Mouse (Mus musculus) lung, adult 18-20 months (tissue): ENCODE measurements at regions not wholly inside any gene's neighbourhood (a gene's known extent, or its start where the extent isn't known, plus 50 kb on each side); places are given as distances from the start of the nearest gene placed in this dataset.
A peak's percentile ranks its signal among the peaks of the same experiment; 100 is the strongest.

Experiments used
- DNase-seq, 2 experiments: peaks; one replicate each; pipeline ENCODE4 v3.0.0; 2022; ENCODE audit warnings: mixed read lengths in 2 of 2

DNA sequence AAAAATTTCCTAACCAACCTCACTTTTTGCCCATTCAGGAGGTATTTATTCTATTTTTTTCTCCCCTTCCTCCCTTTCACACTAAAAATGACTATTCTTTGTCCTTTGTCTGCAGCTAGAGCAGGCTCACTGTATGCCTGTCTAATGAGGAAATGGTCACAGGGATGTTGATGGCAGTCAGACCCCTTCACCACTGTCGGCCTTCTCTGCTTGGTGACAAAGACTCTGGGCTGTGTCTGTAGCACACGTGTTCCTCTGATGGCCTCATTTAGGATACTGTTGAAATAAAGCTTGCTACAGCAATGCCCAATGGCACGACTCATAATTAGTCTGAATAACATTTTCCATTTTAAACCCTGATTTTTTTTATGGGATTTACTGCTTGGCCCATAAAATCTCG is 178.6 kb upstream of the Prickle1 start:
- no peak for DNase-seq

DNA sequence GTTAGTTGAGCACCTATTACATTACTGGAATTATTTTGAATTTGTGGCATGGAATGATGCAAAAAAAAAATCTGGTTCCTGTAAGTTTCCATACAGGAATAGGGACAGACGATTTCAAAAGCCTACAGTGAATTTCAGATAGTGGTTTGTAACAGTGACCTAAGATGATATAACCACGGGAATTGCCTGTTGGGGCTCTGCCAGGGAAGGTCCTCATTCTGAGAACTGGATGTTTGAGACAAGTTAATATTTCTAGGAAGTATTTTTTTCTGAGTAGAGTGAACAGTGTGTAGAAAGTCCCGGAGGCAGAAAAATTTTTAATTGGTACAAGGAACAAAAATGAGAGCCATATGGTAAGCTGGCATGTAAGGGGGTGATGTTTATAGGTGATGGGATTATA is 171.3 kb upstream of the Prickle1 start:
- DNase-seq = no peak

DNA sequence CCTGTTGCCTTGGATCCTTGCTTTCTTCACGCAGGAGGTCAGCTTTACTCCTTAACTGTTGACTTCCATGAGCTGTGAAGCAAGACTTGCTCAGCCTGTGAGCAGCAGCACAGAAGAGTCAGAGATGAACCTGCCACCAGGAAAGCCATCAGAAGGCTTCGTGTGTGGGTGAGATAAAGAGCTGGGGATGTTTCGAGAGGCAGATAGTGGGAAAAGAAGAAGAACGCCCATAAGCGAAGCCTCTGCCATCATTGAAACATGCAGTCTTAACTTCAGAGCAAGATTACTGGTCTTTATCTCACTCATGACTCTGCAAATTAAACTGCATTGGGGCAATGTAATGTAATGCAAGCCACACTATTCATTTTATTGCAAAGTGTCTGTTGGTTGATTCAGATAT is 167.4 kb upstream of the Prickle1 start:
- DNase-seq = no peak

DNA sequence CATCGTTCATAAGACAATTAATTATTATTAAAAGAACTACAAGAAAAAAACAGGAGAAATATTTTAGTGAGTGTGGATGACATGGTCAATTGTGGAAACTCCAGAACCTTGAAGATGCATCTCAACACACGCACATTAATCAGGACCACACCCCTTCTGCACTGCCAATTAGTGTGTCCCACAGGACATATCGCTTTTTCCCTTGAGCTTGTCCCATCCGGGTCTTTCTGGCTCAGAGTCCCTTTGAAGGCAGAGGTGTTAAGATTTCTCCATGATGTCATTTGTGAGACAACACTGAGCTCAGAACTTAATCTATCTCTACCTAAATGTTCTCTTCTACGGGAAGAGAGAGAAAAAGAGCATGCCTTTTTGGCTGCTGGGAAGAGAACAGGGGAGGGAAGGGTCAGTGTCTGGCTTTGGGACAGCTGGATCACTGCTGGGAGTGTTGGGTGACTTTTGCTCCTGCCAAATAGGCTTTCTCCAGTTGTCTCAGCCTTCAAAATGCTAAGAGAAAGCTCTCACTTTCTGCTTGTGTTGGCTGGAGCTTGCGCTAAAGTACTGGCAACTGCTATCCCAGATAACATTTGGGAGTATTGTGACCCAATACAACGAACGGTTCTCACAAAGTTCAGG is 162.6 kb upstream of the Prickle1 start:
- peak; percentile 16 to 17 for DNase-seq

DNA sequence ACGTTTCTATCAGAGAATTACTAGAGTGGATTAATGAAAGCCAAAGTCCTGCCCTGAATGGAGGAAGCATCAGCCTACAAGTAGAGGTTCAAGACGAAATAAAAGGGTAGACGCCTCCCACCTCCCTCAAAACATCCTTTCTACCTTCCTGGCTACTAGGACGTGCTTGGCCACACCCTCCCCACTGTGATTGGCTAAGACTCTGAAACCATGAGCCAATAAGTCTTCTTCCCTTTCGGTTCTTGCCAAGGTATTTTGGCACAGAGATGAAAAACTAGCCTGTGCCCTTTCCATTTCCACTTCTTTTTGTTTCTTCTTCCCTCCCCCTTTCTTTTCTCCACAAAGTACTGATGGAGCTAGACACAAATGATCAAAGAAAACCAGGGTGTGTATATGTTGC is 160.3 kb upstream of the Prickle1 start:
- no peak for DNase-seq

DNA sequence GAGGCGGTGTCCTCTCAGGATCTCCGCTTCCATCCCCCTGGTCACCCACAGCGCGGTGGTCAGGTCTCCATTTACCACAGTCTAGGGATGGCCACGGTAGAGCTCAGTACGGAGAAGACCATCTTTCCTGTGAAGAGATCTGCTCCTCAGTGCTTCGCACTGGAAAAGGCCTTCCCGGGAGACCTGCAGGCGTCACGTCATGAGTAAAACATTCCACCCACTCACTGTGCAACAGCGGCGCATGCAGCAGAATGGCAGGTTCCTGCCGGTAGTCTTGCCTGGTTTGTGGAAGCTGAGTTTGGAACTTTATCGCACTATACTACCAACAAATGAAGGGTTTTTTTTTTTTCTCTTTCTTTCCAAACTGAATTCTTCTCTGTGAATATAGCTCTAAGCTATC is 156.1 kb upstream of the Prickle1 start:
- DNase-seq = no peak

DNA sequence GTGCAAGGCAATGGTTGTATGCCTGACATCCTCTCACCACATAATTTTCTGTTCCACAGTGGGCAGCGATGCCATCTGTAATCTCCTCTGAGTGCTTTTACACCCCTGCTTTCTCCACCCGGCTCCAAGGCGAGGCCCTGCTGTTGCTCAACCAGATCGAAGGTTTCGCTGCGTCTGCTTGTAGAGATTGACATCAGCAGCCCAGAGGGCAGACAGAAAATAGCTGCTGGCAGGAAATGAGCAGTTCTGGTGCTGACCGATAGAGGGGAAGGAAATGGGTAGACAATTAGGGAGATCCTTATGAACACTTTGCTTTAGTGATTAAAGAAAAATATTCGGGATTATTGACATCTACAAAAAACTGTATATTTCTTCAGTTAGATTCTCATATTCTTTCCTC is 155.3 kb upstream of the Prickle1 start:
- peak; percentile 14 to 37 for DNase-seq

DNA sequence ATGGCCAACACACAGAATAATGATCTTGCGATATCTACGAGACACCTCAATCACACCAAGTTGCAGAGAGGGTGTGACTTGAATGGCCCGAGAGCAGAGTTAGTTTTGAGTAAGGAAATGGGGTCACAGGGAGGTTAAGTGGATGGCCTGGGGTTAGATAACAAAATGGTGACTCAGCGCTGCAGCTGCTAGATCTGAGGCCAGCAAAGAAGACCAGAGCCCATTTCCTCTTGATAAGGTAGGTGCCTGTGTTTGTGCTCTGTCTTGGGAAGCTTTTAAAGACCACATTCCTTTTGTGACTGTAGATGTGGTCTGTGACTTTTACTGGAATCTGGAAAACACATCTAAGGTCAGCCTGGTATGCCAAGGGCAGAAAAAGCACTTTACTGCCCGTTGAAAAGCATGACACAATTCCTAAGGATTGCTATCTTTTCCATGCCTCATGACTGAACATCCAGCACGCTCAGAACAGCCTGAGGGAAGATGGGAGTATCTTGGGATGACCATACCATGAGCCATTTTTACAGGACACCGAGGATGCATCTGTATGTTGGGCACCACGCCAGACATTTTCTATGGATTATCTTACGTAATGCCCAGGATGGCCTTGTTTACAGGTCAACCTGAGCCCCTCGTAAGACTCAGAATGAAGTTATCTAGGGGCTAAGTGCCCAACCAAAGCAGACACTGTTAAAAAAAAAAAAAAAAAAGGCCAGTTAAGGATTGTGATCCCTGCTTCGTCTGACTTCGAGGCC is 148.7 kb upstream of the Prickle1 start:
- DNase-seq = no peak

DNA sequence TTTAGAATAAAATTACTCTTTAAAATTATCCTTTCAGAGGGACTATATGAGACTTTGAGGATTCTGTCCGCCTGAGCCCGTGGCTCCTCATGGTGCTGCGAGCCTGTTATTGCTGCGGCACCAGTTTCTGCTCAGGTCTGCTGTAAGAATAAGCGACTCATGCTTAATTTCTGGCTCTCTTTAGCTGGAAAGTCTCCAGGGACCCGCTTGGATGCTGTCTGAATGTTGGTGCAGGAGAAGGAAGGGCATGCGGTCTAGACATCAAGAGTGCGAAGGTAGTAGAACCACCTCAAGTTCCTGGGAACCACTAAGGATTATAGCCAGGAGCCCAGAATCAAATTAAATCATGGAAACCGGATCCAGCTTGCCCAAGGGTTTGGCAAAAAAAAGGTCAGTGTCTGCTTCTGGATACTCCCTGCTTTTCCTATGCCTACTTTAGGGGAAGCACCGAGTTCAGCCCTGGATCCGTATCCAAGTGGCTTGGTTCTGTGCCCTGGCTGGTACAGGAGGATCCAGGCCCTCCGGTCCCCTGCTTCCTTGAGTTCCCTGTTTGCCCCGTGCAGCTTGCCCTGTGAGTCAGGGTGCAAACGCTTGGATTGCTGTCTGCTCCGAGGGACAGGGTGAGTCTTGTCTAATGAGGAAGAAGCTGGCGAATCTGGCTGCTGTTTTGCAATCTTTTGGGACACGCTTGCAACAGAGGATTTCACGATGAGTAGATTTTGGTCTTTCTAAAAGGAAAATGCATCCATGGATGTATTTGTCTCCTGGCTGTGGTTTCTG is 138.2 kb upstream of the Prickle1 start:
- DNase-seq = peak; percentile 40 to 49

DNA sequence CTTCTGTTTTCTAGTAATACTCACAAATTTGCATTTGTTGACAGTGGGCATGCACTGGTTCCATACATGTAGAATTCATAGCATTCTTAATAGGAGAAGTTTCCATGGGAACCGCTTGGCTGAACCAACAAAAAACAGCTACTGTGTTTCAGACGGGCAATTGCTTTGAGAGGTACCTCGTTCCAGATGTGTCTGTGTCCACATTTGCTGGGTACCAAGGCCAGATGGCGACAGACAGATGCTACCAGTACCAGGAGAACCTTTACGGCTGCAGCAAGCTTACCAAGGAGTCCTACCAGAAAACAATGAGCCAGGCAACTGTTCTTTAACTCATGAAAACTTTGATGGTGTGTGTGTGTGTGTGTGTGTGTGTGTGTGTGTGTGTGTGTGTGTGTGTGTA is 137.1 kb upstream of the Prickle1 start:
- DNase-seq = no peak

DNA sequence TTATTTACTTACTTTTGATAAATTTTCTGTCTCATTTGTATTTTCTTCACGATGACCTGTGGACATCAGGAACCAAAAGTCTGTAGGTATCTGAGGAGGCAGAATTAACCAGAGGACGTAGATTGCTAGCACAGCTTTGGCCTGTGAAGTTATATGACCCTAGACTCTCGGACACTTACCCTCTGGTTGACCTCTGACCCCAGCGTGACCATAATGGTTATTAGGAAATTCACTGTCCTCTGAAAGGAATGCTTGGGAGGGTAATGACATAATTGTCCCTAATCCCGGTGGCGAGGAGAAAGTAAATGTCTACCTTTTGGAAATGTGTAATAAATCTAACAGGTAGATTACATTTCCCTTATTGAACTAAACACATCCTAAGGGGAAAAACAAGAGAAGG is 135.5 kb upstream of the Prickle1 start:
- DNase-seq = no peak

DNA sequence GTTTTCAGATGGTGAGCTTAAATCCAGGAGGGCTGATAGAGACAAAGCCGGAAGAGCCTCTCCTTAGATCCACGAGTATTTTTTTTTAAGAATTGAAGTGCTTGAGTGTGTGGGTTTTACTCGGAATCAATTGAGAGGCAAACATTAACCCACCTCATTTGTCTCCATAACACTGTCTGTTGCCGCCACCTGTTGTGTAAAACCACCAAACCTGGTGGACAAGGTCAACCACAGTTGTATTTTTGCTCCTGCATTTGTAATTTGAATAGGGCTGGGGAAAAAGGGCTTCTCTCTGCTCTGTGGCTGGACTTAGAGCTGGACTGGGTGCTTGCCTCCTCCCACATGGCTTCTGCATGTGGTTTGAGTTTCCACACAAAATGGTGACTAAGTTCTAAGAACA is 119.8 kb upstream of the Prickle1 start:
- DNase-seq = no peak

DNA sequence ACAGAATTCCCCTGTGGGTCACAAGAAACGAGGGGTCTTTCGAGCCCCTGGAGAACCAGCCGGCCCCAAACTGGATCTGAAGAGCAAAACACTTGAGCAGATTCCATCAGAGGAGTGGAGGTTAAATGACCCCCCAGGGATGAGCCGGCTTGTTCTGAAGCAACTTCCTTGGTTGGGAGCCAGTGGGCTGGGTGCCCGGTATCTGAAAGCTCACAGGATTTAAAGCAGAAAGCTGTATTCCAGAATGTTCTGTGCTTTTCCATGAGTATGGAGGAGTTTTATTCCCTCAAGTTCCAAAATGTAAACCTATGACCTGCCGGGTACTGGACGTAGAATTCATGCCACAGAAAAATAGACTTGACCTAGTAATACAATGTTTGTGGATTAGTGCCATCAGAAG is 117.7 kb upstream of the Prickle1 start:
- DNase-seq = peak; percentile 60 to 67

DNA sequence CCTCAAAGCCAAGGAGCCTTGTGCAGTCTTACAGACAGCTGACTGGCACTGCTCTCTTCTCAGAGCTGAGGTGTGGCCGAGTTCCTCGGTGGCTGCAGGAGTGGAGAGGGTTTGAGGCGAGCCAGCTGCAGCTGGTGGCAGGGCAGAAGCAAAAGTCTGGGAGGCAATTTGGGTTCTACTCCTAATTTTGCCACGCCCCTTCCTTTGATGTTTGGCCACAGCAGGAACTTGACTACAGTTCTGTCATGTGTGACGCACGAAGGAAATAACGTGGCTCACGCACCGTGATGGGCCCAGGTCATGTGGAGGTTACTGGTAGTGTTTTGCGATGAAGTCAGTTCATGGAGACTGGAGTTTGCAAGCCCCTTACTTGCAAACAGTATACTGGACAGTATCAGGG is 116.9 kb upstream of the Prickle1 start:
- peak; percentile 10 to 38 for DNase-seq

DNA sequence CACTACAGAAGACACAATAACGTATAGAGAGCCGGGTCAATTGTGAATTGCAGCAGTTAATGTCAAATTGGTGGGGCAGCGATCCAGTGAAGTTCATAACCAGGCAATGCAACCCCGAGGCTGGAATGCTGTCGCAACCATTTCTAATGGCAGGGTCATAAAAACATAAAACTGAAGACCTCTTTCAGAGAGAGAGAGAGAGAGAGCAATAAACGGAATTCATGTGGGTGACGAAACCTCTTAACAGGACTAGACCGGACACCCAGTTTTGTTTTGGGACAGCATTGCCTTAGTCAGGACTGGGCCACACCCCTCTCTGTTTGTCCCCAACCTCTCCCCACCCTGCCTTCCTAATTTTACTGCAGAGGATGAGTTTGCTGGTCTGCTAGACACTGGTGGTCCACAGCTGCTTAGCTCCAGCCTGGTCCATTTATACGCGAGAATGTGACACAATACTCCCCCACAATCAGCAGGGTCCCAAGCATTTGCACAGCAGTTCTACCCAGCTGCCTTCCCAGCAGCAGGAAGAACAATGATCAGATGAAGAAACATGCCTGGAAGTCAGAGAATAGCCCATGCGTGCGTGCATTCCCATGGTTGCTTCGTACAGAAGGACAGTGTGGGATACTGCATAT is 115.6 kb upstream of the Prickle1 start:
- no peak for DNase-seq

DNA sequence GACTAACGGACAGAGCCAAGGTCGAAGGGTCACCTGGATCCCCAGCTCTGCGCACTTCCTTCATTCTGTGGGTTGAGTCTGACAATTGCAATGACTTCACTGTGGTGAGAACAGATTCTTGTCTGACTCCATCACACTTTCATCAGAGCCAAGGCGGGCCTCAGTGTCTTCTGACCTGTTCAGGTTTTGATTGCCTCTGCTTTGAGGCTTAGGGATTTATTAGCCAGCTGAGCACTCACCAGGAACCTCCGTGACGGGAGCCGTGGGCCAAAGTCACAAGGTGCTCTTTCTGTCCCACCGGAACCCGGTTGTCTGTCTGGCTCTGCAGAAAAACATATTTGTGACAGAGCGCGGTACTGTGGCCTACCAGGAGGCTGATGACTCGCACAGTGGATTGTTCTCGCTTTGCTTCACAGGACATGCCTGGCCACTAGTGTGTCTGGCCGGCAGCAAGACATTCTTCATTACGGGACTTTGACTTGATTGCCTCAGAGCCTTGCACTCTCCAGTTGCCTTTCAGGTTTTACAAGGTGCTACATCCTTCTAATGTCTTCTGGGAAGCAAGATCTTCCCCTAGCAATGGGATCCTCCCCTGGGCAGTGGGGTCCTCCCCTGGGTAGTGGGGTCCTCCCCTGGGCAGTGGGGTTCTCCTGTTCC is 114.9 kb upstream of the Prickle1 start:
- DNase-seq = no peak

DNA sequence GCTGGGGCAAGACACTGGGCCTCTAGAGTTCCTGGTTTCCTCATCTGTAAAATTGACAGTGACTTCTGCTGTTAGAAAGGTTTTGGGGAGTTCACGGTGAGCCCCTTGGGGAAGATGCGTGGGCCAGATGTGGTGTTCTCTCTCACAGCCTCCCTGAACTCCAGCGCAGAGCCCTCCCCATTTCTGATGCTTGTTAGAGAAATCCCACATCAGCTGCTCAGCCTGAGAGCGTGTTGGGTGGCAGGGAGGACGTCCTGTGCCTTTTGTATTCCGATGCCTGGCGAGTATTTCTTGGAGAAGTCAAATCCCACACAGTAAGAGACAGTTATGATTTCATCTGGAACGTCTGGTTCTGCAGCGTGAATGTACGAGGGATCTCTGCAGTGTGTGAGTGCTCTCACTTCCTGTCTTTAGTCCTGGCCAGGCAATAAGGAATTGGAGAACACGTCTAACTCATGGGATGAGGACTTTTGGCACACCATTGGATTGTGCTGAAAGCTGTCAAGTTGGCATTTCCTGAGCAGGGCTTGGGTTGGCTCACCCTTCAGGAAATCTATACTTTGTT is 110.8 kb upstream of the Prickle1 start:
- DNase-seq = no peak

DNA sequence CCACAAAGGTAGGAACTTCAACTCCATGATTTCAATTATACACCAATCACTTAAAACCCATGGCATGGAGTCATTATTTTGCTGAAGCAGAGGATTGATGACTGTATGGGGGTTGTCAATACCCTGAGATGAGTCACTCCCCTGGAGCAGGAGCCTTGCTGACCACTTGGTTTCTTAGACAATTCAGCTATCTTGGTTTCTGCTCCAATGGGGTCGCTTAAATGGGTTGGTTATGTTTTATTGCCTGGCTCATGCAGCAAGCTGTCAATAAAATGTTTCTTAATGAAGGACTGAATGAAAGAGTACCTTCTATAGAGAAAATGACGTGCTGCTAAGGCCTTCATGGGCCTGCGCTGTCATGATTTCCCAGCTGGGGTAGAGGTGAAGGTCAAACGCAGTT is 110.0 kb upstream of the Prickle1 start:
- no peak for DNase-seq

DNA sequence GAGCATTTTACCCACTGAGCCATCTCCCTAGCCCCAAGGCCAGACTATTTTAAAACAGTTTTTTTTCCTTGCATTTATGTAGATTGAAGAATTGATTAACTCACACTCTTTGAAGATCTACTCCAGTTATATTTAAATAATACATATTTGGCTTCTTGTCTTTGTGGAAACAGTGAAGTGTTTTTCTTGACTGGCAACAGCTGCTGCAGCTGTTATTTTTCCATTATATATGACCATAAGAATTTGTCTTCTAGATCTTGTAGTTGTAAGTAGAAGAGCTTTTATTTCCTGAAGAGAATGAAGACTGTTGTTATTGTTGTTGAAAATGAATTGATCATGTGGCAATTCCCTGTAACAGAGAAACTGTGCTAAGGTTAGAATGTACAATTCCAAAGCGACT is 109.4 kb upstream of the Prickle1 start:
- DNase-seq = no peak

DNA sequence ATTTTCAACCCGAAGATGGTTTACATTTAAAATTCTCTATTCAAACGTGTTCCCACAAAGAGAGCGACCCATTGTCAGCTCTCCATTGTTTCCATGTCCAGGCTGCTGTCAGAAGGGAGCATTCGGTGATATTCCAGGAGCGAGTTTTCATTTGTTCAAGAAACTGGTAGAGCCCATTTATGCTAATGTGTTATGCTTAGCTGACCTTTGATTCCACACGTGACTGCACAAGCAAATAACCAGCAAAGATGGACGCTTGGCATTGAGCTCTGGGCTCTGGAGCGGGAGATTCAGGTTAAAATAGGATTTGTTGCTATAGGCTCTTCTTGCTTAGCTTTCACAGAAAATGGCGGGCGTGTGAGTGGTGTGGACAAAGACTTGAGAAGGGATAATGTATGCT is 105.3 kb upstream of the Prickle1 start:
- DNase-seq = no peak

DNA sequence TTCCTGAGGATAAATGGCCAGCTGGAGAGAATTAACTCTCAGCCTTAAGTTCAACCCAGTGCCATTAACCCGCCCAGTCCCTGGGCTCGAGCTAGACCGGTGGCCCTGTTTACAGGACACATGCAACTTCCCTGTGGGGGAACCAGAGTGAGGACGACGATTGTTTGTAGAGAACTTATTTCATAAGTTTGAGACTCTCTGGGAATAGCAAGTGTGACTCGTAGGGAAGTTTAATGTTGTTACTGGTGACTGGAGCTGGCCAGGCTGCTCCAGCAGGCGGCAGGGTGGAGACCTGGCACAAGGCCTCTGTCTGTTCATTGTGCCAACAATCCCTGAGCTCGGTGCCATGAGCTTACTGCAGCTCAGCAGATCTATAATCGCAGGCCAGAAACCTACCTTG is 104.3 kb upstream of the Prickle1 start:
- peak in 1 of 2 experiments; percentile 8 for DNase-seq

DNA sequence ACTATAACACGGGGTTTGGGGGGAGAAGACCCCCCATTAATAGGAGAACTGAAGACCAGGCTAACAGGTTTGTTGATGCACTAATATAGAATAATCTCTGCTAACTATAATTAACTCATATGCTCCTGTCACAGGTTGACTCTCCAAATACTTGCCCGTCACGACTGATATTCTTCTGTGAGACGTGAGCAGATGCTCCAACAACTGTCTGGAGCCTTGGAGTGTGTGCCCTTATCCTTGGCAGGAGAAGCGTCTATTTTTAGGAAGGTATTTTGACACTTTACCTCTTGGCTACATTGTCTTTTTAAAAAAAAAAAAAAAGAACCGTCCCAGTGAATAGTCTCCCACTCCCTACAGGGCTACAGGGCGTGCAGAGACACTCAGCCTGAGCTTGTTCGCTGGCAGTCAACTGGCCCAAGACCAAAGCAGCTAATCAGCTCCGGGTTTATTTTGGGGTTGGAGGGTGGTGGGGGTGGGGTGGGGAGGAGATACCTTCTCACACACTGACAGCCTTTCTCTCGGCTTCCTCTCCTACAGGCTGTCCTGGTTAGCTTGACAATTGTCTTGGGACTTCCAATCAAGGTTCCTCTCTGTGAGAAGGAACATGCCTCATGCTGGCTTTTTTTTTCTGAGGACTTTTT is 102.6 kb upstream of the Prickle1 start:
- no peak for DNase-seq
